In the genomic region with DNA sequence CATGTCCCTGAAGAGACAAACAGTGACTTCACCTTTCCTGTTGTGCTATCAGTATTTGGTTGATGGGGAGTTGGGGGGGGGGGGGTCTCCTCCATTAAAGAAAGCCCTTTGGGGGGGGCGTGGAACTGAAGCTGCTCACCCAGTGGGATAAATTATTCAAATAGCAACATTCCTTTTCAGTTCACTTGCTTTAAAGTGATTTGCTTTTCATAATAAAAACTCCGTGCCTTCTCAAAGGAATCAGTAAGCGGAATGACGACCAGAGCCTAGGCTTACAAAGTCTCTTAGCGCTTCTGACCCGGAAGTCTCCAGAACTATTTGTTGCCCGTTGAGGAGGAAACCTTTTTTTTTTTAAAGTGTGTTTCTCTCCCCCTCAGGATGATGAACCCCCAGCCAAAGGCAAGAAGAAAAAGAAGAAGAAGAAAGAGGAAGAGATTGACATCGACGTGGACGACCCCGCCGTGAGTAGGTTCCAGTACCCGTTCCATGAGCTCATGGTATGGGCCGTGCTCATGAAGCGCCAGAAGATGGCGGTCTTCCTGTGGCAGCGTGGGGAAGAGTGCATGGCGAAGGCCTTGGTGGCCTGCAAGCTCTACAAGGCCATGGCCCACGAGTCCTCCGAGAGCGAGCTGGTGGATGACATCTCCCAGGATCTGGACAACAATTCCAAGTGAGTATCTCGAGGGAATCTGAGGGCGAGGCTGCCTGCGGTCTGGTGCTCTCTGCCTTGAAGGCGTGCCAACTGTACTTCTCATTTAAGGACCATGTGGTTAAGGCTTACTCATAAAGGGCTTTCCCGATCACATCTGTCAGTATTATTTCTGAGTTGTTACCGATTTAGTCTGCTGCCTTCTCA, we compare ENCODE assay signal across 10 mouse cellular contexts.
DNase-seq lines count a peak whose midpoint lies in the region; ATAC-seq and TF ChIP-seq lines count a peak whose summit lies in the region.
"Had no signal": no experiment of that assay in that cellular context is flagged by ENCODE, and none has a peak within 500 bp of the region (broad histone marks: within the 10 kb centered on the region; RNA-seq: fewer than 3 reads in every experiment).

No protein-coding gene starts in this region.

- no peaks in the 10 kb centered on the region for H3K4me1 ChIP-seq in liver, embryonic 14.5 days (replicated peaks; ENCODE audit: control insufficient read depth in 2 of 2, insufficient read depth in 2 of 2, low read length in 1 of 2)
- H3K4me1 ChIP-seq in liver, embryonic 12.5 days: no peaks in the 10 kb centered on the region
- no peaks in the 10 kb centered on the region for H3K4me1 ChIP-seq in ES-E14 (ENCODE audit: control insufficient read depth in 2 of 2, insufficient read depth in 2 of 2, low read length in 2 of 2, poor library complexity in 1 of 2)

- DNase-seq in adrenal gland, postnatal 10 days: peak; percentile 3
- no peak for DNase-seq in adrenal gland, adult 18-20 months (ENCODE audit: low spot score in 2 of 2)
- DNase-seq in liver, embryonic 14.5 days (ENCODE audit: low read depth in 3 of 3, low spot score in 3 of 3): no peak
- no peak for DNase-seq in ES-E14 (ENCODE audit: low read depth, low spot score)
- peak; percentile 79 for DNase-seq in induced T-regulatory cell, adult 2 months (ENCODE audit: low read depth)
- no peak for DNase-seq in cerebellum, adult 8-10 months
- DNase-seq in urinary bladder, postnatal 14 days (ENCODE audit: low spot score): no peak
- DNase-seq: kidney, postnatal 10 days had no signal

- 0 out of 2 replicates have a peak, but pooled peaks have one; percentile 11 for TF ChIP-seq CTCF in liver, embryonic 14.5 days (IDR thresholded peaks at IDR 0.05; ENCODE audit: low read depth)

- H3K4me2 ChIP-seq in liver, embryonic 14.5 days (ENCODE audit: low read depth): no peak overlapping the region
- no peak overlapping the region for H3K4me2 ChIP-seq in liver, embryonic 12.5 days
- H3K4me2 ChIP-seq: hindbrain, embryonic 14.5 days had no signal

- no peak for TF ChIP-seq EP300 in liver, embryonic 14.5 days (IDR thresholded peaks at IDR 0.05; ENCODE audit: low read depth)

- no peaks in the 10 kb centered on the region for H3K9me3 ChIP-seq in liver, embryonic 14.5 days (ENCODE audit: control insufficient read depth, low read length)
- H3K9me3 ChIP-seq in liver, embryonic 12.5 days (replicated peaks): no peaks in the 10 kb centered on the region
- H3K9me3 ChIP-seq in ES-E14 (ENCODE audit: control insufficient read depth, insufficient read depth, low read depth, low read length): no peaks in the 10 kb centered on the region

- in situ Hi-C loops in ES-E14 (cut with MboI; ENCODE audit: low sequenced_read_pairs in 2 of 2, unreplicated experiment in 2 of 2): no loop called here

- no peak for ATAC-seq in liver, embryonic 14.5 days (ENCODE audit: insufficient read depth)
- ATAC-seq in liver, embryonic 12.5 days: no peak

- H3K27ac ChIP-seq in liver, embryonic 14.5 days: no peak overlapping the region
- no peak overlapping the region for H3K27ac ChIP-seq in liver, embryonic 12.5 days
- no peak overlapping the region for H3K27ac ChIP-seq in ES-E14 (ENCODE audit: insufficient read depth, low read depth, low read length, poor library complexity, severe bottlenecking)
- H3K27ac ChIP-seq: hindbrain, embryonic 14.5 days had no signal

- WGBS in liver, embryonic 14.5 days (ENCODE audit: insufficient replicate concordance): 67% methylated on average over 27 of the region's 27 CpGs
- 72% methylated on average over 27 of the region's 27 CpGs for WGBS in liver, embryonic 12.5 days (ENCODE audit: insufficient replicate concordance)

- no peaks in the 10 kb centered on the region for H3K27me3 ChIP-seq in liver, embryonic 14.5 days (ENCODE audit: control insufficient read depth, insufficient read depth, low read length)
- H3K27me3 ChIP-seq in liver, embryonic 12.5 days (replicated peaks): no peaks in the 10 kb centered on the region

- no peaks in the 10 kb centered on the region for H3K36me3 ChIP-seq in liver, embryonic 14.5 days (replicated peaks; ENCODE audit: control insufficient read depth, insufficient read depth, low read depth)
- no peaks in the 10 kb centered on the region for H3K36me3 ChIP-seq in liver, embryonic 12.5 days
- H3K36me3 ChIP-seq in ES-E14 (ENCODE audit: control insufficient read depth, insufficient read depth, low read length, poor library complexity, severe bottlenecking): no peaks in the 10 kb centered on the region

- no peak overlapping the region for H3K9ac ChIP-seq in liver, embryonic 14.5 days (replicated peaks)
- H3K9ac ChIP-seq in liver, embryonic 12.5 days: no peak overlapping the region
- no peak overlapping the region for H3K9ac ChIP-seq in ES-E14 (ENCODE audit: insufficient read depth, low read depth, low read length, poor library complexity, severe bottlenecking)
- H3K9ac ChIP-seq: hindbrain, embryonic 14.5 days had no signal

- H3K4me3 ChIP-seq in liver, embryonic 14.5 days (ENCODE audit: insufficient read depth in 1 of 2, low read depth in 2 of 2, low read length in 2 of 2): no peak overlapping the region
- H3K4me3 ChIP-seq in liver, embryonic 12.5 days: no peak overlapping the region
- no peak overlapping the region for H3K4me3 ChIP-seq in ES-E14 (ENCODE audit: insufficient read depth in 1 of 2, low read depth in 1 of 2, low read length in 2 of 2, poor library complexity in 1 of 2, severe bottlenecking in 1 of 2)

TF ChIP-seq in ES-E14, 5 proteins besides CTCF, POLR2A, EP300 and RAD21:
- TF ChIP-seq ZNF384 (IDR thresholded peaks at IDR 0.05; ENCODE audit: low read depth, low read length) (no peak), ZC3H11A (IDR thresholded peaks at IDR 0.05; ENCODE audit: borderline replicate concordance, low read depth, low read length) (0 out of 2 replicates have a peak, but pooled peaks have one; percentile 10)
TF ChIP-seq in ES-E14: peak in this region for 1.

Comparison
In these comparisons a context has a peak if more than half of its experiments do, and no peak if none do; other contexts are left out.
1. DNase-seq: peak in adrenal gland, postnatal 10 days (single experiment) and induced T-regulatory cell, adult 2 months (single experiment); none in adrenal gland, adult 18-20 months (0 of 2), liver, embryonic 14.5 days (0 of 3), ES-E14 (single experiment), cerebellum, adult 8-10 months (single experiment) and urinary bladder, postnatal 14 days (single experiment).